Mouse (Mus musculus): ENCODE data around the gene Mpp2. TPM values are rescaled to one million over a fixed set of nuclear protein-coding genes. Genes with fewer than 3 reads are reported as not detected.

Gene Mpp2
- polyA plus RNA-seq, 1 experiment from 2014 or later: 22.0 TPM

GRCm38 (mm10) chr11:102019736-102020135 lies 68.6 kb downstream of the Mpp2 start:
- H3K9me3 ChIP-seq (replicated peaks): no peaks in the 10 kb centered on the region
- no peak overlapping the region for H3K9ac ChIP-seq
- H3K4me1 ChIP-seq: peaks cover 18% of the 10 kb centered on the region
- 76% methylated on average over 9 of the region's 9 CpGs for WGBS
- no peak for ATAC-seq (ENCODE audit: low FRiP score)
- H3K27ac ChIP-seq: no peak overlapping the region
- no peak overlapping the region for H3K4me2 ChIP-seq (replicated peaks)
- H3K4me3 ChIP-seq: no peak overlapping the region
- no peaks in the 10 kb centered on the region for H3K27me3 ChIP-seq
- H3K36me3 ChIP-seq: peaks cover 40% of the 10 kb centered on the region

DNA sequence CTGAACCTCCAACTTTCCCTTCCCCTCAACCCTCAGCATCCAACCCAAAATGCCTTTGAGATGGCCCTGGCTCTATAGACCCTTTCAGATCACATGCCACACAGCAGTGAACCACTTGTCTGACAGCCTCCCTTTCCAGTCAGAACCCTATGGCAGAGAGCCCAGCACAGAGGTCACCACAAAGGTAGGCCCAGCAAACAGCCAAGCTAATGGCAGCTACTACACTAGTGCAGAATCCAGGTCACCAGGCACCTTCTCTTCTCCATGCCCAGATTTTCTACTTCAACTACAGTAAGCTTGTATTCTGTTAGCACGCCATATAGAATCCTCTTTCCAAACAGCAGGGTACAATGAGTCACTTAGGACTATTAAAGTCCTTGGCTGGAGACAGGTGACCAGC lies 72.2 kb downstream of the Mpp2 start:
- H3K36me3 ChIP-seq: peaks cover 48% of the 10 kb centered on the region
- 81% methylated on average over 1 of the region's 1 CpGs for WGBS
- no peaks in the 10 kb centered on the region for H3K9me3 ChIP-seq (replicated peaks)
- no peak overlapping the region for H3K4me3 ChIP-seq
- no peak overlapping the region for H3K27ac ChIP-seq
- no peak overlapping the region for H3K4me2 ChIP-seq (replicated peaks)
- ATAC-seq (ENCODE audit: low FRiP score): no peak
- H3K9ac ChIP-seq: no peak overlapping the region
- no peaks in the 10 kb centered on the region for H3K27me3 ChIP-seq
- peaks cover 11% of the 10 kb centered on the region for H3K4me1 ChIP-seq

DNA sequence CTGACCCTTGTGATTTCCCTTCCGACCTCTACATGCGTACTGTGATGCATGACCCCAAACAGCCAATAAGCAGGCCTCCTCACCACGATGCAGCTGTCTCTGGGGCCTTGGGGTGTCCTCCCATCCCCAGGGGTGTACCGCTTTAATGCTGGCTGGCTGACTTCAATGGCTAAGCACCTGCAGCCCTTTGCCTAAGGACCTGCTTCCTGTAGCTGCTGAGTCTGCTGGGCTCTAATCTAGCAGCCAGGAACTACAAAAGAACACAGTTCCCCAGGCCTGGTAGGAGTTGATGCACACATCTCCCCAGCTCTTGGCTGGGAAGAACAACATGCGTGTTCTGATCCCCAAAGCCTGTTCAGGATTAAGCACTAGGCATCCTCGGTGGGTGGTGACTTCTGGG lies 72.8 kb downstream of the Mpp2 start:
- H3K27ac ChIP-seq: no peak overlapping the region
- 56% methylated on average over 6 of the region's 6 CpGs for WGBS
- peaks cover 14% of the 10 kb centered on the region for H3K4me1 ChIP-seq
- no peak overlapping the region for H3K4me2 ChIP-seq (replicated peaks)
- H3K4me3 ChIP-seq: no peak overlapping the region
- no peak overlapping the region for H3K9ac ChIP-seq
- H3K36me3 ChIP-seq: peaks cover 52% of the 10 kb centered on the region
- no peaks in the 10 kb centered on the region for H3K27me3 ChIP-seq
- H3K9me3 ChIP-seq (replicated peaks): no peaks in the 10 kb centered on the region
- no peak for ATAC-seq (ENCODE audit: low FRiP score)

DNA sequence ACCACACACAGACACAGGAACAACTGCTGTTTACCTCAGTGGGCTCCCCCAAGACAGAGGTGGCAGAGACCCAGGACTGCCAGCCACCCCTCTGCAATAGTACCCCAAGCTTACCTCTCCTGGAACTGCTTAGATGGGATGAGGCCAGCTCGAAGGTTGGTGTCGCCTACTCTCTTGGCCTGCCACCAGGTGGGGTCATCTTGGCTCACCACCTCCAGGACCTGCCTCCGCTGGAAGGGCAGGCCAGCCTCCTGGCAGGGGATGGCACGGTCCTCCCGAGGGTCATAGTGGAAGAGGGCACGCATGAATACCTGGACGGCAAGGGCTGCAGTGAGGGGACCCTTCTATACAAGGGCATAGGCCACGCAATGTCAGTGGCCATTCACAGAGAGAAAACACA lies 75.1 kb downstream of the Mpp2 start:
- no peak overlapping the region for H3K4me2 ChIP-seq (replicated peaks)
- 86% methylated on average over 8 of the region's 8 CpGs for WGBS
- H3K9me3 ChIP-seq (replicated peaks): no peaks in the 10 kb centered on the region
- H3K36me3 ChIP-seq: peaks cover 60% of the 10 kb centered on the region
- no peak overlapping the region for H3K27ac ChIP-seq
- peaks cover 24% of the 10 kb centered on the region for H3K4me1 ChIP-seq
- no peak for ATAC-seq (ENCODE audit: low FRiP score)
- H3K27me3 ChIP-seq: no peaks in the 10 kb centered on the region
- H3K4me3 ChIP-seq: no peak overlapping the region
- H3K9ac ChIP-seq: no peak overlapping the region

DNA sequence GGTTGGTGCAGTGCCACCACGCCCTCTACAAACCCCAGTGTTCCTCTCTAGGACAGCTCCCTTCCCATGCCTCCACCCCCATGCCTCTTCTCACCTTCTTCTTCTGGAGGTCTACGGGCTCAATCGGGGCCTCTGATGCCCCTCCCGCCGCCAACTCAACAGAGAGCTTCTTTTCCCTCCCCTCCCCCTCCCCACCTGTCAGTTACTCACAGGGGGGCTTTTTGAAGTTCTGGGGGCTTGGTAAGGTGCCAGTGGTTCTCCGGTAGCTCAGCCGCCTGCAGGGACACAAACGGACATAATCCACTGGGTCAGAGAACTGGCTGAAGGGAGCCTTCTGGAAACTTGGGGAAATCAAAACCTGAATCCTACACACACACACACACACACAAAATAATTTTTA lies 76.8 kb downstream of the Mpp2 start:
- Histone ChIP-seq H3K27me3 (no peaks in the 10 kb centered on the region), H3K27ac (no peak overlapping the region), H3K4me3 (no peak overlapping the region), H3K9ac (no peak overlapping the region), H3K9me3 (replicated peaks) (no peaks in the 10 kb centered on the region), H3K4me2 (replicated peaks) (no peak overlapping the region), H3K36me3 (peaks cover 56% of the 10 kb centered on the region), H3K4me1 (peaks cover 28% of the 10 kb centered on the region)
- ATAC-seq (ENCODE audit: low FRiP score): no peak
- 69% methylated on average over 8 of the region's 8 CpGs for WGBS

DNA sequence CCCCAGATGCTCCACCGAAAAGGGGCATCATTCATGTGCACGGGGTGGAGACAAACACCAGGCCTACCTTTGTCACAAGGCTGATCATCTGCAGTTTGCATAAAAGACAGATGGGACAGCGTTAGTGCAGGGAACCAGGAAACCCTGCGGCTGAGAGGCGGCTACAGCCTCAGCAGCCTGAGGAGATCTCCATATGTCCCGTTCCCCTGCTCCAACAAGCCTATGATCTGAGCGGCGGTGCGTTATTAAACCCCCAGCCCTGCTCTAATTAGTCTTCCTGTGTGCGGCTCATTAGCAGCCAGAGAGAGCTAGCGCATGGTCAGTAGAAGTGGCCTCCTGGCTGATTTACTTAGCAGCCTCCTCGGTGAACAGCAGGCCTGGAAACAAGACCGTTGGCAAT lies 78.2 kb downstream of the Mpp2 start:
- Histone ChIP-seq H3K4me3 (no peak overlapping the region), H3K9me3 (replicated peaks) (no peaks in the 10 kb centered on the region), H3K4me1 (peaks cover 24% of the 10 kb centered on the region), H3K27ac (peak overlapping the region; percentile 84), H3K27me3 (no peaks in the 10 kb centered on the region), H3K4me2 (replicated peaks) (no peak overlapping the region), H3K9ac (no peak overlapping the region; the same call in 1 of the 2 replicates), H3K36me3 (peaks cover 53% of the 10 kb centered on the region)
- WGBS: 51% methylated on average over 13 of the region's 13 CpGs
- ATAC-seq (ENCODE audit: low FRiP score): peak; percentile 77

DNA sequence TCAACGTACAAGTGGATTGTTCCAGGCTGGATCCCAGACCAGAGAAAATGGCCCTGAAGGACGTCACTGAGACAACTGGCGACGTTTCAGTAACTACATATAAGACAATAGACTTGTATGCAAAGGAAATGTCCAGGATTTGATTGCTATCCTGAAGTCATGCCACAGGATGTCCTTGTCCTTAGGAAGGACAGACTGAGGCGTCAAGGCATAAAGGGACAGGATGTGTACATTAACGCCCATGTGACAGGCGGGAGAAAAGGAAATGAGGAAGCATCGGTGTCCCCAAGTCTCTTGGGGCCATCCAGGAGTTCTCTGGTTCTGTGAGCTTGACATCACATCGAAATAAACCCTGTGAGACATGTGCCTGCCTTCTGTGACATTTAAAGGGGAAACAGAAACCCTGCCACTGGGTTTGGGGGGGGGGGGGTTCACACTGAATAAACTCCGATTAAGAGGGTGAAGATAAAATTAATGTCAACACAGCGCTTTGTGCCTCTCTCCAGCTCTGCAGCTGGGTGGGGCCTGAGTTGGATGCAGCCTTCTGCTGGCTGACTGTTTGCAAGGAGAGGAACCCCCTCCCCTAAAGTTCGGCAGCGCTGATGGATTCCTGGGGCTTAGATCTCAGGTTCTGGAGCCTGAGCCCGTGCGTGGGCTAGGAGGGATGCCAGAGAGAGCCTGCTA lies 79.2 kb downstream of the Mpp2 start:
- ATAC-seq (ENCODE audit: low FRiP score): no peak
- no peak overlapping the region for H3K4me3 ChIP-seq
- no peak overlapping the region for H3K4me2 ChIP-seq (replicated peaks)
- H3K9ac ChIP-seq: no peak overlapping the region
- H3K36me3 ChIP-seq: peaks cover 60% of the 10 kb centered on the region
- no peaks in the 10 kb centered on the region for H3K9me3 ChIP-seq (replicated peaks)
- H3K27me3 ChIP-seq: no peaks in the 10 kb centered on the region
- WGBS: 82% methylated on average over 15 of the region's 15 CpGs
- peaks cover 24% of the 10 kb centered on the region for H3K4me1 ChIP-seq
- peak overlapping the region; percentile 84; the same call in 1 of the 2 replicates for H3K27ac ChIP-seq

- Histone ChIP-seq H3K27ac (no peak overlapping the region), H3K27me3 (no peaks in the 10 kb centered on the region), H3K9me3 (replicated peaks) (no peaks in the 10 kb centered on the region), H3K36me3 (peaks cover 66% of the 10 kb centered on the region), H3K9ac (no peak overlapping the region), H3K4me1 (peaks cover 24% of the 10 kb centered on the region), H3K4me3 (no peak overlapping the region), H3K4me2 (replicated peaks) (no peak overlapping the region)
- no peak for ATAC-seq (ENCODE audit: low FRiP score)
- 92% methylated on average over 8 of the region's 8 CpGs for WGBS
Observed at GRCm38 (mm10) chr11:102008372-102008771, 79.9 kb downstream of the Mpp2 start.

Other genes starting within 250 kb of the Mpp2 start
- gene Meox1, start 194.1 kb downstream of the Mpp2 start, polyA plus RNA-seq (2016; fragmentation: Nextera tagmentation; extraction: Ambion mirVana): 1.4 and 1.9 TPM in 2 replicates
- gene Sost, start 121.5 kb downstream of the Mpp2 start, polyA plus RNA-seq (2016; fragmentation: Nextera tagmentation; extraction: Ambion mirVana): 0.46 and 0.79 TPM in 2 replicates
- gene Cfap97d1, start 104.2 kb downstream of the Mpp2 start, polyA plus RNA-seq (2016; fragmentation: Nextera tagmentation; extraction: Ambion mirVana): not detected in 2 replicates
- 11.4 and 12.9 TPM in 2 replicates for gene Dusp3, start 101.5 kb downstream of the Mpp2 start, polyA plus RNA-seq (2016; fragmentation: Nextera tagmentation; extraction: Ambion mirVana)
- gene Mpp3, start 60.1 kb downstream of the Mpp2 start, polyA plus RNA-seq (2016; fragmentation: Nextera tagmentation; extraction: Ambion mirVana): 35.6 and 36.2 TPM in 2 replicates
- 0.12 and 0.43 TPM in 2 replicates for gene Cd300lg, start 47.0 kb downstream of the Mpp2 start, polyA plus RNA-seq (2016; fragmentation: Nextera tagmentation; extraction: Ambion mirVana)
- not detected in 2 replicates for gene Ppy, start 12.8 kb upstream of the Mpp2 start, polyA plus RNA-seq (2016; fragmentation: Nextera tagmentation; extraction: Ambion mirVana)
- gene Pyy, start 19.3 kb upstream of the Mpp2 start, polyA plus RNA-seq (2016; fragmentation: Nextera tagmentation; extraction: Ambion mirVana): 3.3 and 5.5 TPM in 2 replicates
- gene Nags, start 57.0 kb upstream of the Mpp2 start, polyA plus RNA-seq (2016; fragmentation: Nextera tagmentation; extraction: Ambion mirVana): 0.14 TPM in 1 of 2 replicates, not detected in the other
- gene Tmem101, start 67.9 kb upstream of the Mpp2 start, polyA plus RNA-seq (2016; fragmentation: Nextera tagmentation; extraction: Ambion mirVana): 37.9 and 40.4 TPM in 2 replicates
- gene Lsm12, start 96.8 kb upstream of the Mpp2 start, polyA plus RNA-seq (2016; fragmentation: Nextera tagmentation; extraction: Ambion mirVana): 114 TPM in 2 replicates
- 26.8 and 27.0 TPM in 2 replicates for gene G6pc3, start 101.1 kb upstream of the Mpp2 start, polyA plus RNA-seq (2016; fragmentation: Nextera tagmentation; extraction: Ambion mirVana)
- 97.2 and 103 TPM in 2 replicates for gene Hdac5, start 141.7 kb upstream of the Mpp2 start, polyA plus RNA-seq (2016; fragmentation: Nextera tagmentation; extraction: Ambion mirVana)
- 9.4 and 12.5 TPM in 2 replicates for gene BC030867, start 160.4 kb upstream of the Mpp2 start, polyA plus RNA-seq (2016; fragmentation: Nextera tagmentation; extraction: Ambion mirVana)
- gene Asb16, start 180.2 kb upstream of the Mpp2 start, polyA plus RNA-seq (2016; fragmentation: Nextera tagmentation; extraction: Ambion mirVana): not detected in 2 replicates
- 67.9 and 68.4 TPM in 2 replicates for gene Tmub2, start 196.4 kb upstream of the Mpp2 start, polyA plus RNA-seq (2016; fragmentation: Nextera tagmentation; extraction: Ambion mirVana)
- 28.5 and 29.7 TPM in 2 replicates for gene Atxn7l3, start 208.1 kb upstream of the Mpp2 start, polyA plus RNA-seq (2016; fragmentation: Nextera tagmentation; extraction: Ambion mirVana)
- 101 and 111 TPM in 2 replicates for gene Ubtf, start 231.2 kb upstream of the Mpp2 start, polyA plus RNA-seq (2016; fragmentation: Nextera tagmentation; extraction: Ambion mirVana)